Mouse (Mus musculus) ES-Bruce4 (cell line): ENCODE results near the gene Gm44965.

ENCODE experiments used
- CTCF ChIP-seq: IDR thresholded peaks from one replicate; pipeline ENCODE4 v1.8.1; 2011; ENCODE audit warnings: low read depth, low read length
- POLR2A ChIP-seq: IDR thresholded peaks from one replicate; pipeline ENCODE4 v1.8.1; 2011; ENCODE audit warnings: low read length; ENCODE audit not compliant: insufficient read depth

DNA sequence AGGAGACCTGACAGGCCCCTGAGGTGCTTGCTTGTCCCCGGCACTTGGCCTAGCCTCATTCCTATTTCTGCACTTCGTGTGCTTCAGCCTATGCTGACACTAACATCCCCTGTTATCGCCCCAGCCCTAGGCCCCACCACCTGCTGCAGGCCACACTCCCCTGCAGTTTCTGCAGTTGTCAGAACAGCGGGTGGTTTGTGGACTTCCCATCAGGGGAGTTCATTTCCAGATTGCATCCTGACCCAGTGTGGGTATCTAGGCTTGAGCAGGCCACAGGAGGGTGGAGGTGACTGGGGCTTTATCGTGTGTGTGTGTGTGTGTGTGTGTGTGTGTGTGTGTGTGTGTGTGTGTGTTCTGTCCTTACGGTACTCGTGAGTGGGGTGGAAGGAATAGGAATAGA, 15.8 kb downstream of the Gm44965 start:
- no peak for TF ChIP-seq POLR2A
- TF ChIP-seq CTCF, result no peak
